Mouse (Mus musculus) embryo, embryonic 9.5 days (tissue): ENCODE measurements at regions not wholly inside any gene's neighbourhood (a gene's known extent, or its start where the extent isn't known, plus 50 kb on each side); places are given as distances from the start of the nearest gene placed in this dataset.

ENCODE experiments used
- DNase-seq: peaks from one replicate; pipeline ENCODE4 v3.0.0-alpha.2; 2017; ENCODE audit errors: extremely low spot score

GRCm38 (mm10) chrX:99593872-99594487, 122.9 kb upstream of the Pja1 start:
- peak; percentile 36 for DNase-seq

- no peak for DNase-seq
Measured at GRCm38 (mm10) chrX:99592980-99593379, 121.9 kb upstream of the Pja1 start.

GRCm38 (mm10) chrX:99587284-99587683, 116.2 kb upstream of the Pja1 start:
- DNase-seq = no peak

GRCm38 (mm10) chrX:99586282-99586681, 115.2 kb upstream of the Pja1 start:
- no peak for DNase-seq

GRCm38 (mm10) chrX:99585703-99586102, 114.6 kb upstream of the Pja1 start:
- DNase-seq = no peak

- no peak for DNase-seq
Measured at GRCm38 (mm10) chrX:99582611-99583010, 111.5 kb upstream of the Pja1 start.

GRCm38 (mm10) chrX:99581632-99582466, 110.8 kb upstream of the Pja1 start:
- no peak for DNase-seq

- DNase-seq = no peak
Measured at GRCm38 (mm10) chrX:99579206-99579605, 108.1 kb upstream of the Pja1 start.

- DNase-seq = no peak
Measured at GRCm38 (mm10) chrX:99578796-99579195, 107.7 kb upstream of the Pja1 start.

GRCm38 (mm10) chrX:99575105-99575504, 104.0 kb upstream of the Pja1 start:
- no peak for DNase-seq

- peak; percentile 62 for DNase-seq
Measured at GRCm38 (mm10) chrX:99574441-99575103, 103.5 kb upstream of the Pja1 start.

- no peak for DNase-seq
Measured at GRCm38 (mm10) chrX:99570161-99570560, 99.1 kb upstream of the Pja1 start.

GRCm38 (mm10) chrX:99568244-99568643, 97.2 kb upstream of the Pja1 start:
- DNase-seq = no peak

GRCm38 (mm10) chrX:99567367-99568164, 96.5 kb upstream of the Pja1 start:
- peak; percentile 60 for DNase-seq

GRCm38 (mm10) chrX:99561995-99562394, 90.9 kb upstream of the Pja1 start:
- no peak for DNase-seq

GRCm38 (mm10) chrX:99560699-99561098, 89.6 kb upstream of the Pja1 start:
- no peak for DNase-seq

- DNase-seq = no peak
Measured at GRCm38 (mm10) chrX:99556876-99557354, 85.8 kb upstream of the Pja1 start.

GRCm38 (mm10) chrX:99555976-99556781, 85.1 kb upstream of the Pja1 start:
- DNase-seq = no peak

GRCm38 (mm10) chrX:99552778-99553177, 81.7 kb upstream of the Pja1 start:
- no peak for DNase-seq

GRCm38 (mm10) chrX:99550057-99550760, 79.1 kb upstream of the Pja1 start:
- no peak for DNase-seq
